Mouse (Mus musculus) CH12.LX (cell line): ENCODE measurements around the gene Muc3. TPM values are rescaled to one million over a fixed set of nuclear protein-coding genes. Genes with fewer than 3 reads are reported as not detected.

Experiments
- DNase-seq: peaks from one replicate; pipeline ENCODE4 v3.0.0-alpha.2; 2013; ENCODE audit errors: extremely low read depth
- H3K27ac ChIP-seq: 2 replicates; pipeline ENCODE4 v1.5.1; 2012; ENCODE audit warnings: low read depth, mild to moderate bottlenecking, control low read depth, moderate library complexity; ENCODE audit not compliant: insufficient read depth
- H3K27me3 ChIP-seq: replicated peaks from 2 replicates; pipeline ENCODE3; 2012; ENCODE audit warnings: inconsistent platforms
- H3K36me3 ChIP-seq, 2 experiments: replicated peaks in 1 of 2; 2 replicates each; pipeline versions ENCODE3 to v1.6.1; 2012; ENCODE audit warnings: inconsistent platforms in 1 of 2, low read length in 1 of 2, mild to moderate bottlenecking in 1 of 2, mixed read lengths in 1 of 2, moderate library complexity in 1 of 2; ENCODE audit not compliant: control insufficient read depth in 1 of 2, insufficient read depth in 1 of 2
- H3K4me1 ChIP-seq, 2 experiments: 2 replicates each; pipeline ENCODE4 v1.6.1; 2012; ENCODE audit warnings: inconsistent platforms in 1 of 2, moderate library complexity in 1 of 2; ENCODE audit not compliant: insufficient read depth in 2 of 2, control insufficient read depth in 1 of 2
- H3K4me2 ChIP-seq: 2 replicates; pipeline ENCODE4 v1.6.1; 2012; ENCODE audit warnings: low read depth, mild to moderate bottlenecking, control low read depth; ENCODE audit not compliant: poor library complexity, insufficient read depth, severe bottlenecking
- H3K4me3 ChIP-seq, 3 experiments: fragments of 150-350 bp in 1 of 3; sonication (generic) in 1 of 3; replicated peaks in 1 of 3; 2 replicates each; pipeline versions ENCODE3 to v1.5.1; 2011 to 2012; ENCODE audit warnings: low read depth in 2 of 3, low read length in 2 of 3, mild to moderate bottlenecking in 2 of 3, moderate library complexity in 2 of 3, control low read depth in 1 of 3, improper control_type of control experiment in 1 of 3, inconsistent platforms in 1 of 3, mixed read lengths in 1 of 3; ENCODE audit not compliant: poor library complexity in 1 of 3
- H3K79me2 ChIP-seq: replicated peaks from 2 replicates; pipeline ENCODE4 v1.6.1; 2012; ENCODE audit warnings: mild to moderate bottlenecking, moderate library complexity; ENCODE audit not compliant: control insufficient read depth, poor library complexity, insufficient read depth, severe bottlenecking; ENCODE audit errors: extremely low read depth
- H3K9ac ChIP-seq: 2 replicates; pipeline ENCODE4 v1.6.1; 2012; ENCODE audit warnings: low read depth, mild to moderate bottlenecking, control low read depth, moderate library complexity; ENCODE audit not compliant: insufficient read depth
- H3K9me3 ChIP-seq: replicated peaks from 2 replicates; pipeline ENCODE3; 2012; ENCODE audit warnings: low read length, inconsistent platforms, mixed read lengths
- BHLHE40 ChIP-seq: IDR thresholded peaks from 2 replicates; pipeline ENCODE4 v1.6.1; 2011; ENCODE audit warnings: mild to moderate bottlenecking, low read depth, low read length, improper control_type of control experiment
- CHD1 ChIP-seq: IDR thresholded peaks from 2 replicates; pipeline ENCODE4 v1.6.1; 2012; ENCODE audit warnings: low read depth, low read length, improper control_type of control experiment, inconsistent platforms
- CTCF ChIP-seq, 2 experiments: IDR thresholded peaks in 1 of 2; conservative IDR thresholded peaks in 1 of 2; 2 replicates each; pipeline ENCODE4 v1.5.1; 2011 to 2012; ENCODE audit warnings: low read depth in 2 of 2, low read length in 2 of 2, improper control_type of control experiment in 1 of 2, inconsistent platforms in 1 of 2, mild to moderate bottlenecking in 1 of 2, moderate library complexity in 1 of 2
- ELF1 ChIP-seq: IDR thresholded peaks from 2 replicates; pipeline ENCODE4 v1.6.1; 2014; ENCODE audit warnings: low read depth, mild to moderate bottlenecking, inconsistent platforms, low read length, improper control_type of control experiment
- EP300 ChIP-seq: IDR thresholded peaks from 2 replicates; pipeline ENCODE4 v1.6.1; 2011; ENCODE audit warnings: low read length, improper control_type of control experiment
- ETS1 ChIP-seq: conservative IDR thresholded peaks from 2 replicates; pipeline ENCODE4 v1.6.1; 2012; ENCODE audit warnings: low read depth, mild to moderate bottlenecking, inconsistent platforms, low read length, improper control_type of control experiment, moderate library complexity
- IRF4 ChIP-seq: IDR thresholded peaks from 2 replicates; pipeline ENCODE4 v1.6.1; 2014; ENCODE audit warnings: low read depth, mild to moderate bottlenecking, inconsistent platforms, low read length, improper control_type of control experiment
- JUN ChIP-seq: IDR thresholded peaks from 2 replicates; pipeline ENCODE4 v1.6.1; 2011; ENCODE audit warnings: low read depth, mild to moderate bottlenecking, low read length, improper control_type of control experiment, moderate library complexity; ENCODE audit not compliant: insufficient read depth
- JUND ChIP-seq: conservative IDR thresholded peaks from 2 replicates; pipeline ENCODE4 v1.6.1; 2011; ENCODE audit warnings: low read depth, low read length, improper control_type of control experiment
- MAFK ChIP-seq: IDR thresholded peaks from 2 replicates; pipeline ENCODE4 v1.6.1; 2011; ENCODE audit warnings: low read length, improper control_type of control experiment; ENCODE audit not compliant: insufficient replicate concordance
- MAZ ChIP-seq: IDR thresholded peaks from 2 replicates; pipeline ENCODE4 v1.6.1; 2012; ENCODE audit warnings: low read depth, mild to moderate bottlenecking, inconsistent platforms, low read length, improper control_type of control experiment, moderate library complexity
- MEF2A ChIP-seq: IDR thresholded peaks from 2 replicates; pipeline ENCODE4 v1.6.1; 2014; ENCODE audit warnings: low read depth, mild to moderate bottlenecking, inconsistent platforms, low read length, improper control_type of control experiment, borderline replicate concordance
- NELFE ChIP-seq: IDR thresholded peaks from 2 replicates; pipeline ENCODE4 v1.6.1; 2011; ENCODE audit warnings: low read depth, low read length, improper control_type of control experiment
- NRF1 ChIP-seq: IDR thresholded peaks from 2 replicates; pipeline ENCODE4 v1.6.1; 2014; ENCODE audit warnings: low read depth, mild to moderate bottlenecking, inconsistent platforms, low read length, improper control_type of control experiment, moderate library complexity
- PAX5 ChIP-seq: IDR thresholded peaks from 2 replicates; pipeline ENCODE4 v1.6.1; 2012; ENCODE audit warnings: low read length, inconsistent platforms, mixed read lengths
- RCOR1 ChIP-seq: conservative IDR thresholded peaks from 2 replicates; pipeline ENCODE4 v1.6.1; 2012; ENCODE audit warnings: low read depth, mild to moderate bottlenecking, inconsistent platforms, low read length, improper control_type of control experiment
- SMC3 ChIP-seq: IDR thresholded peaks from 2 replicates; pipeline ENCODE4 v1.6.1; 2011; ENCODE audit warnings: low read depth, low read length, improper control_type of control experiment
- UBTF ChIP-seq: IDR thresholded peaks from 2 replicates; pipeline ENCODE4 v1.6.1; 2012; ENCODE audit warnings: low read depth, mild to moderate bottlenecking, inconsistent platforms, low read length, improper control_type of control experiment, moderate library complexity
- ZC3H11A ChIP-seq: IDR thresholded peaks from 2 replicates; pipeline ENCODE4 v1.6.1; 2012; ENCODE audit warnings: low read depth, mild to moderate bottlenecking, inconsistent platforms, low read length, improper control_type of control experiment
- ZKSCAN1 ChIP-seq: IDR thresholded peaks from 2 replicates; pipeline ENCODE4 v1.6.1; 2012; ENCODE audit warnings: low read depth, inconsistent platforms, low read length, improper control_type of control experiment, borderline replicate concordance
- dilution Hi-C: fragments of 300-500 bp; cut with MboI; formaldehyde crosslinking; loops from 2 replicates; pipeline ENCODE4 v1.14.3; 2020; ENCODE audit warnings: low sequenced_read_pairs; ENCODE audit not compliant: extremely low pct_unique_long_range_greater_than_20kb, extremely low pct_ligation_motif_present
- in situ Hi-C: fragments of 300-500 bp; cut with MboI; formaldehyde crosslinking; loops from 3 replicates; pipeline ENCODE4 v1.14.3; 2019; ENCODE audit warnings: low sequenced_read_pairs, low pct_ligation_motif_present, low pct_unique_long_range_greater_than_20kb, mixed read lengths
- polyA plus RNA-seq: library from polyadenylated mRNA; unstranded; fragments of >175 nt; gene quantifications from 2 replicates; pipeline ENCODE4 v1.2.1, GENCODE M21; 2012; ENCODE audit warnings: low read depth; ENCODE audit not compliant: insufficient read length
- total RNA-seq, 2 experiments: library from RNA; depleted of rRNA; stranded (reverse); fragments of 300-350 nt in 1 of 2; fragments of >200 nt in 1 of 2; gene quantifications; 2 replicates each; pipeline ENCODE4 v1.2.3; 2012 to 2014

The Muc3 gene
- total and polyA plus RNA-seq, 3 experiments = 0.13 TPM; not detected in 2

GRCm38 (mm10) chr5:137152623-137153022, 3.5 kb upstream of the Muc3 start:
- DNase-seq = peak; percentile 62
- Histone ChIP-seq H3K4me3 (no peak overlapping the region), H3K27ac (no peak overlapping the region), H3K27me3 (peaks cover 13% of the 10 kb centered on the region), H3K9me3 (peaks cover 44% of the 10 kb centered on the region), H3K79me2 (no peaks in the 10 kb centered on the region), H3K4me2 (no peak overlapping the region), H3K4me1 (no peaks in the 10 kb centered on the region), H3K36me3 (no peaks in the 10 kb centered on the region), H3K9ac (no peak overlapping the region)
- dilution Hi-C loops (no loop called here), in situ Hi-C loops (no loop called here)
- TF ChIP-seq CTCF (conservative IDR thresholded peaks at IDR 0.05 in 1 of 2, IDR thresholded peaks at IDR 0.05 in 1 of 2; ENCODE audit: low read depth in 2 of 2, low read length in 2 of 2) (no peak), RCOR1 (no peak), ELF1 (no peak), ETS1 (no peak), NRF1 (no peak), SMC3 (no peak), CHD1 (no peak), JUN (no peak), MAZ (no peak), MEF2A (no peak), JUND (no peak), EP300 (no peak), NELFE (no peak), ZKSCAN1 (no peak), PAX5 (no peak), UBTF (no peak), ZC3H11A (no peak), MAFK (no peak), IRF4 (no peak)

GRCm38 (mm10) chr5:137140836-137141235, 8.3 kb downstream of the Muc3 start:
- Histone ChIP-seq H3K36me3 (no peaks in the 10 kb centered on the region), H3K4me3 (no peak overlapping the region), H3K9ac (no peak overlapping the region), H3K79me2 (no peaks in the 10 kb centered on the region), H3K9me3 (no peaks in the 10 kb centered on the region), H3K4me1 (no peaks in the 10 kb centered on the region), H3K4me2 (no peak overlapping the region), H3K27me3 (peaks cover 56% of the 10 kb centered on the region), H3K27ac (no peak overlapping the region)
- DNase-seq = no peak
- dilution Hi-C loops = no loop called here
- TF ChIP-seq RCOR1 (no peak), BHLHE40 (no peak), EP300 (no peak), UBTF (no peak)
- in situ Hi-C loops = no loop called here
